Mouse (Mus musculus) hindbrain, embryonic 14.5 days (tissue): ENCODE measurements around the gene Wdr12. TPM values are rescaled to one million over a fixed set of nuclear protein-coding genes. Genes with fewer than 3 reads are reported as not detected.

Source experiments
- polyA plus RNA-seq: library from polyadenylated mRNA; unstranded; fragments of >200 nt; fragmentation: Nextera tagmentation; extraction: Ambion mirVana; gene quantifications from 2 replicates; pipeline ENCODE4 v1.2.1, GENCODE M21; 2014

Gene Wdr12
- polyA plus RNA-seq, 1 experiment from 2014 or later = 46.3 TPM

Other genes with a start within 250 kb of the Wdr12 start
- gene Fam117b, start 185.6 kb downstream of the Wdr12 start, polyA plus RNA-seq = 58.6 and 63.3 TPM in 2 replicates
- gene Ica1l, start 55.5 kb downstream of the Wdr12 start, polyA plus RNA-seq = 50.5 and 54.2 TPM in 2 replicates
- gene Carf, start 398 bp downstream of the Wdr12 start, polyA plus RNA-seq = 9.1 and 11.1 TPM in 2 replicates
- gene Nbeal1, start 82.0 kb upstream of the Wdr12 start, polyA plus RNA-seq = 10.3 and 13.4 TPM in 2 replicates
- 5.9 and 9.1 TPM in 2 replicates for gene Cyp20a1, start 244.7 kb upstream of the Wdr12 start, polyA plus RNA-seq